Mouse (Mus musculus) embryonic facial prominence, embryonic 15.5 days (tissue): ENCODE measurements at regions not wholly inside any gene's neighbourhood (a gene's known extent, or its start where the extent isn't known, plus 50 kb on each side); places are given as distances from the start of the nearest gene placed in this dataset.
A peak's percentile ranks its signal among the peaks of the same experiment; 100 is the strongest.

Experiments
- ATAC-seq: fragments of 200-750 bp; cut with Nextera tagmentation; 2 replicates; pipeline ENCODE4 v1.8.0; 2017; ENCODE audit warnings: low read depth, moderate TSS enrichment; ENCODE audit not compliant: insufficient number of reproducible peaks, low FRiP score, low TSS enrichment
- H3K27ac ChIP-seq: fragments of 300-500 bp; sonication (generic); replicated peaks from 2 replicates; pipeline ENCODE4 v1.5.1; 2015; ENCODE audit warnings: mild to moderate bottlenecking, inconsistent platforms
- H3K27me3 ChIP-seq: fragments of 300-500 bp; sonication (generic); 2 replicates; pipeline ENCODE4 v1.6.1; 2015; ENCODE audit warnings: inconsistent platforms
- H3K36me3 ChIP-seq: fragments of 300-500 bp; sonication (generic); 2 replicates; pipeline ENCODE4 v1.6.1; 2015; ENCODE audit warnings: mild to moderate bottlenecking, inconsistent platforms
- H3K4me1 ChIP-seq: fragments of 300-500 bp; sonication (generic); 2 replicates; pipeline ENCODE4 v1.6.1; 2015; ENCODE audit warnings: inconsistent platforms
- H3K4me2 ChIP-seq: fragments of 300-500 bp; sonication (generic); replicated peaks from 2 replicates; pipeline ENCODE4 v1.6.1; 2015; ENCODE audit warnings: mild to moderate bottlenecking, inconsistent platforms
- H3K4me3 ChIP-seq: fragments of 300-500 bp; sonication (generic); replicated peaks from 2 replicates; pipeline ENCODE4 v1.5.1; 2015; ENCODE audit warnings: mild to moderate bottlenecking, inconsistent platforms
- H3K9ac ChIP-seq: fragments of 300-500 bp; sonication (generic); 2 replicates; pipeline ENCODE4 v1.6.1; 2015; ENCODE audit warnings: inconsistent platforms
- H3K9me3 ChIP-seq: fragments of 300-500 bp; sonication (generic); replicated peaks from 2 replicates; pipeline ENCODE4 v1.6.1; 2016; ENCODE audit warnings: inconsistent platforms
- WGBS: fragments of 180-500 bp; shearing (Covaris S2); methylation state at CpG from one replicate; pipeline ENCODE4 v1.1.7; 2015; 5-methylcytosine and 5-hydroxymethylcytosine counted together

GRCm38 (mm10) chr1:41551271-41551670 lies 745.9 kb downstream of the Tmem182 start:
- no peaks in the 10 kb centered on the region for H3K9me3 ChIP-seq
- no peak for ATAC-seq
- H3K4me2 ChIP-seq = no peak overlapping the region
- no peak overlapping the region for H3K27ac ChIP-seq
- no peaks in the 10 kb centered on the region for H3K4me1 ChIP-seq
- no peak overlapping the region for H3K9ac ChIP-seq
- no peaks in the 10 kb centered on the region for H3K27me3 ChIP-seq
- no peak overlapping the region for H3K4me3 ChIP-seq
- WGBS = 90% methylated on average over 1 of the region's 1 CpGs
- no peaks in the 10 kb centered on the region for H3K36me3 ChIP-seq

GRCm38 (mm10) chr1:41555607-41556006 lies 750.2 kb downstream of the Tmem182 start:
- no peaks in the 10 kb centered on the region for H3K36me3 ChIP-seq
- no peak; the same call in 1 of the 2 replicates for ATAC-seq
- 52% methylated on average over 2 of the region's 2 CpGs for WGBS
- no peak overlapping the region for H3K27ac ChIP-seq
- no peak overlapping the region for H3K4me2 ChIP-seq
- no peak overlapping the region for H3K9ac ChIP-seq
- no peaks in the 10 kb centered on the region for H3K9me3 ChIP-seq
- no peaks in the 10 kb centered on the region for H3K27me3 ChIP-seq
- no peaks in the 10 kb centered on the region for H3K4me1 ChIP-seq
- H3K4me3 ChIP-seq = no peak overlapping the region

GRCm38 (mm10) chr1:41559101-41559665 lies 753.8 kb downstream of the Tmem182 start:
- Histone ChIP-seq H3K4me3 (no peak overlapping the region), H3K9ac (no peak overlapping the region), H3K27ac (no peak overlapping the region), H3K9me3 (no peaks in the 10 kb centered on the region), H3K4me2 (no peak overlapping the region), H3K36me3 (no peaks in the 10 kb centered on the region), H3K4me1 (no peaks in the 10 kb centered on the region), H3K27me3 (no peaks in the 10 kb centered on the region)
- WGBS = 80% methylated on average over 17 of the region's 17 CpGs
- ATAC-seq = no peak

- Histone ChIP-seq H3K4me3 (no peak overlapping the region), H3K4me2 (no peak overlapping the region), H3K27me3 (no peaks in the 10 kb centered on the region), H3K36me3 (no peaks in the 10 kb centered on the region), H3K27ac (no peak overlapping the region), H3K9ac (no peak overlapping the region), H3K9me3 (no peaks in the 10 kb centered on the region), H3K4me1 (no peaks in the 10 kb centered on the region)
- 95% methylated on average over 3 of the region's 3 CpGs for WGBS
- no peak for ATAC-seq
Observed at GRCm38 (mm10) chr1:41559991-41560390, 754.6 kb downstream of the Tmem182 start.

GRCm38 (mm10) chr1:41603471-41603870 lies 798.1 kb downstream of the Tmem182 start:
- Histone ChIP-seq H3K4me1 (no peaks in the 10 kb centered on the region), H3K36me3 (no peaks in the 10 kb centered on the region), H3K4me3 (no peak overlapping the region), H3K27me3 (no peaks in the 10 kb centered on the region), H3K27ac (no peak overlapping the region), H3K9ac (no peak overlapping the region), H3K4me2 (no peak overlapping the region), H3K9me3 (no peaks in the 10 kb centered on the region)
- WGBS = 86% methylated on average over 5 of the region's 5 CpGs
- no peak for ATAC-seq

- WGBS = 80% methylated on average over 14 of the region's 14 CpGs
- Histone ChIP-seq H3K4me3 (no peak overlapping the region), H3K36me3 (no peaks in the 10 kb centered on the region), H3K27ac (no peak overlapping the region), H3K9me3 (no peaks in the 10 kb centered on the region), H3K27me3 (no peaks in the 10 kb centered on the region), H3K9ac (no peak overlapping the region), H3K4me1 (no peaks in the 10 kb centered on the region), H3K4me2 (no peak overlapping the region)
- ATAC-seq = no peak
Observed at GRCm38 (mm10) chr1:41604996-41605747, 799.8 kb downstream of the Tmem182 start.

GRCm38 (mm10) chr1:41605748-41606131 lies 800.3 kb downstream of the Tmem182 start:
- Histone ChIP-seq H3K9me3 (no peaks in the 10 kb centered on the region), H3K4me2 (no peak overlapping the region), H3K36me3 (no peaks in the 10 kb centered on the region), H3K27me3 (no peaks in the 10 kb centered on the region), H3K4me3 (no peak overlapping the region), H3K27ac (0 out of 2 replicates have a peak overlapping the region, but pooled peaks have one; percentile 45), H3K4me1 (no peaks in the 10 kb centered on the region), H3K9ac (no peak overlapping the region)
- ATAC-seq = no peak
- whole genome bisulfite sequencing = 44% methylated on average over 3 of the region's 3 CpGs

GRCm38 (mm10) chr1:41610783-41611182 lies 805.4 kb downstream of the Tmem182 start:
- 44% methylated on average over 8 of the region's 8 CpGs for WGBS
- no peak overlapping the region for H3K9ac ChIP-seq
- ATAC-seq = no peak
- H3K36me3 ChIP-seq = no peaks in the 10 kb centered on the region
- H3K4me2 ChIP-seq = no peak overlapping the region
- no peaks in the 10 kb centered on the region for H3K4me1 ChIP-seq
- no peak overlapping the region for H3K4me3 ChIP-seq
- H3K9me3 ChIP-seq = no peaks in the 10 kb centered on the region
- no peak overlapping the region for H3K27ac ChIP-seq
- H3K27me3 ChIP-seq = no peaks in the 10 kb centered on the region

- H3K4me1 ChIP-seq = peaks cover 15% of the 10 kb centered on the region; the same call in 1 of the 2 replicates
- no peak overlapping the region for H3K9ac ChIP-seq
- 31% methylated on average over 9 of the region's 9 CpGs for WGBS
- no peaks in the 10 kb centered on the region for H3K27me3 ChIP-seq
- no peak overlapping the region for H3K27ac ChIP-seq
- H3K36me3 ChIP-seq = no peaks in the 10 kb centered on the region
- H3K4me3 ChIP-seq = no peak overlapping the region
- H3K9me3 ChIP-seq = no peaks in the 10 kb centered on the region
- ATAC-seq = no peak
- H3K4me2 ChIP-seq = peak overlapping the region; percentile 32
Observed at GRCm38 (mm10) chr1:41651804-41652203, 846.4 kb downstream of the Tmem182 start.

- no peak overlapping the region for H3K9ac ChIP-seq
- no peak overlapping the region for H3K27ac ChIP-seq
- WGBS = 16% methylated on average over 3 of the region's 3 CpGs
- no peaks in the 10 kb centered on the region for H3K36me3 ChIP-seq
- peak overlapping the region; percentile 32 for H3K4me2 ChIP-seq
- no peaks in the 10 kb centered on the region for H3K9me3 ChIP-seq
- ATAC-seq = no peak
- H3K4me3 ChIP-seq = no peak overlapping the region; the same call in 1 of the 2 replicates
- H3K27me3 ChIP-seq = no peaks in the 10 kb centered on the region
- H3K4me1 ChIP-seq = peaks cover 15% of the 10 kb centered on the region; the same call in 1 of the 2 replicates
Observed at GRCm38 (mm10) chr1:41652210-41652609, 846.8 kb downstream of the Tmem182 start.

GRCm38 (mm10) chr1:41652646-41653427 lies 847.4 kb downstream of the Tmem182 start:
- peaks cover 15% of the 10 kb centered on the region; the same call in 1 of the 2 replicates for H3K4me1 ChIP-seq
- no peaks in the 10 kb centered on the region for H3K27me3 ChIP-seq
- H3K9ac ChIP-seq = no peak overlapping the region
- H3K9me3 ChIP-seq = no peaks in the 10 kb centered on the region
- no peak for ATAC-seq
- WGBS = 23% methylated on average over 8 of the region's 8 CpGs
- no peaks in the 10 kb centered on the region for H3K36me3 ChIP-seq
- no peak overlapping the region for H3K27ac ChIP-seq
- peak overlapping the region; percentile 32 for H3K4me2 ChIP-seq
- H3K4me3 ChIP-seq = no peak overlapping the region; the same call in 1 of the 2 replicates
